Mouse (Mus musculus): Measurements from ENCODE around the gene Got1. TPM values are rescaled to one million over a fixed set of nuclear protein-coding genes. Genes with fewer than 3 reads are reported as not detected.
A peak's percentile ranks its signal among the peaks of the same experiment; 100 is the strongest.
"Not testable (repeated sequence)": the region's sequence is repeated elsewhere in the genome, so short reads cannot be mapped to it uniquely, and the experiment has no call there.

Got1 gene
- total and polyA plus RNA-seq, 2 experiments from 2014 or later, result 344 to 394 TPM

GRCm38 (mm10) chr19:43510436-43511220, 13.8 kb downstream of the Got1 start:
- TF ChIP-seq EP300 (IDR thresholded peaks at IDR 0.05; ENCODE audit: low read depth) (no peak), CTCF (IDR thresholded peaks at IDR 0.05; ENCODE audit: low read depth) (no peak)
- 82% methylated on average over 14 of the region's 14 CpGs for WGBS

GRCm38 (mm10) chr19:43505441-43505840, 19.0 kb downstream of the Got1 start:
- Histone ChIP-seq H3K4me1 (ENCODE audit: control insufficient read depth, insufficient read depth) (no peaks in the 10 kb centered on the region), H3K9ac (replicated peaks; ENCODE audit: low read depth, low read length) (no peak overlapping the region), H3K27ac (ENCODE audit: low read depth) (no peak overlapping the region), H3K27me3 (ENCODE audit: control insufficient read depth, insufficient read depth, low read length) (no peaks in the 10 kb centered on the region), H3K36me3 (replicated peaks; ENCODE audit: control insufficient read depth, insufficient read depth, low read length) (peaks cover 85% of the 10 kb centered on the region), H3K4me3 (ENCODE audit: low read depth, low read length) (no peak overlapping the region), H3K4me2 (ENCODE audit: low read depth, low read length) (no peak overlapping the region), H3K9me3 (replicated peaks; ENCODE audit: control insufficient read depth, low read length) (no peaks in the 10 kb centered on the region)
- TF ChIP-seq CTCF (IDR thresholded peaks at IDR 0.05; ENCODE audit: low read depth) (no peak), EP300 (IDR thresholded peaks at IDR 0.05; ENCODE audit: low read depth) (no peak)
- WGBS, result 85% methylated on average over 12 of the region's 12 CpGs
- no peak for DNase-seq (ENCODE audit: low spot score)
- ATAC-seq (ENCODE audit: insufficient read depth, low read depth), result no peak

More at GRCm38 (mm10) chr19:43510436-43511220, 13.8 kb downstream of the Got1 start:
- Histone ChIP-seq H3K9ac (replicated peaks; ENCODE audit: low read depth, low read length) (no peak overlapping the region), H3K9me3 (replicated peaks; ENCODE audit: control insufficient read depth, low read length) (no peaks in the 10 kb centered on the region), H3K27me3 (ENCODE audit: control insufficient read depth, insufficient read depth, low read length) (no peaks in the 10 kb centered on the region), H3K4me1 (ENCODE audit: control insufficient read depth, insufficient read depth) (no peaks in the 10 kb centered on the region), H3K4me2 (ENCODE audit: low read depth, low read length) (no peak overlapping the region), H3K4me3 (ENCODE audit: low read depth, low read length) (no peak overlapping the region), H3K36me3 (replicated peaks; ENCODE audit: control insufficient read depth, insufficient read depth, low read length) (peaks cover 81% of the 10 kb centered on the region), H3K27ac (ENCODE audit: low read depth) (no peak overlapping the region)
- DNase-seq (ENCODE audit: low spot score) (no peak), ATAC-seq (ENCODE audit: insufficient read depth, low read depth) (no peak)

GRCm38 (mm10) chr19:43503593-43503992, 20.8 kb downstream of the Got1 start:
- not testable (repeated sequence) for ATAC-seq (ENCODE audit: insufficient read depth, low read depth)
- H3K36me3 ChIP-seq (replicated peaks; ENCODE audit: control insufficient read depth, insufficient read depth, low read length), result peaks cover 89% of the 10 kb centered on the region
- WGBS, result 91% methylated on average over 8 of the region's 9 CpGs

GRCm38 (mm10) chr19:43502630-43503029, 21.8 kb downstream of the Got1 start:
- no peaks in the 10 kb centered on the region for H3K4me1 ChIP-seq (ENCODE audit: control insufficient read depth, insufficient read depth)
- no peak overlapping the region for H3K4me2 ChIP-seq (ENCODE audit: low read depth, low read length)
- ATAC-seq (ENCODE audit: insufficient read depth, low read depth) (no peak), DNase-seq (ENCODE audit: low spot score) (no peak)
- H3K36me3 ChIP-seq (replicated peaks; ENCODE audit: control insufficient read depth, insufficient read depth, low read length), result peaks cover 85% of the 10 kb centered on the region
- H3K9me3 ChIP-seq (replicated peaks; ENCODE audit: control insufficient read depth, low read length), result no peaks in the 10 kb centered on the region
- TF ChIP-seq EP300 (IDR thresholded peaks at IDR 0.05; ENCODE audit: low read depth) (no peak), CTCF (IDR thresholded peaks at IDR 0.05; ENCODE audit: low read depth) (no peak)
- 83% methylated on average over 11 of the region's 11 CpGs for WGBS
- no peak overlapping the region for H3K4me3 ChIP-seq (ENCODE audit: low read depth, low read length)
- H3K9ac ChIP-seq (replicated peaks; ENCODE audit: low read depth, low read length), result no peak overlapping the region
- no peak overlapping the region for H3K27ac ChIP-seq (ENCODE audit: low read depth)
- no peaks in the 10 kb centered on the region for H3K27me3 ChIP-seq (ENCODE audit: control insufficient read depth, insufficient read depth, low read length)

More at GRCm38 (mm10) chr19:43503593-43503992, 20.8 kb downstream of the Got1 start:
- not testable (repeated sequence) for H3K27me3 ChIP-seq (ENCODE audit: control insufficient read depth, insufficient read depth, low read length); H3K4me3 ChIP-seq (ENCODE audit: low read depth, low read length); DNase-seq (ENCODE audit: low spot score); H3K4me1 ChIP-seq (ENCODE audit: control insufficient read depth, insufficient read depth); H3K9ac ChIP-seq (replicated peaks; ENCODE audit: low read depth, low read length); H3K9me3 ChIP-seq (replicated peaks; ENCODE audit: control insufficient read depth, low read length); H3K4me2 ChIP-seq (ENCODE audit: low read depth, low read length); H3K27ac ChIP-seq (ENCODE audit: low read depth)

GRCm38 (mm10) chr19:43498874-43499273, 25.5 kb downstream of the Got1 start:
- Histone ChIP-seq H3K4me3 (ENCODE audit: low read depth, low read length) (no peak overlapping the region), H3K4me2 (ENCODE audit: low read depth, low read length) (no peak overlapping the region), H3K27ac (ENCODE audit: low read depth) (peak overlapping the region; percentile 13), H3K27me3 (ENCODE audit: control insufficient read depth, insufficient read depth, low read length) (0 out of 2 replicates have a peak, but pooled peaks cover 4% of the 10 kb centered on the region), H3K9me3 (replicated peaks; ENCODE audit: control insufficient read depth, low read length) (no peaks in the 10 kb centered on the region), H3K36me3 (replicated peaks; ENCODE audit: control insufficient read depth, insufficient read depth, low read length) (peaks cover 53% of the 10 kb centered on the region), H3K9ac (replicated peaks; ENCODE audit: low read depth, low read length) (no peak overlapping the region), H3K4me1 (ENCODE audit: control insufficient read depth, insufficient read depth) (no peaks in the 10 kb centered on the region)
- DNase-seq (ENCODE audit: low spot score) (peak; percentile 29), ATAC-seq (ENCODE audit: insufficient read depth, low read depth) (peak; percentile 57; the same call in 1 of the 2 replicates)
- no peak for TF ChIP-seq CTCF (IDR thresholded peaks at IDR 0.05; ENCODE audit: low read depth)
- no peak for TF ChIP-seq EP300 (IDR thresholded peaks at IDR 0.05; ENCODE audit: low read depth)
- 67% methylated on average over 7 of the region's 7 CpGs for WGBS

Measured in heart, postnatal 0 days (tissue).